In the genomic region with DNA sequence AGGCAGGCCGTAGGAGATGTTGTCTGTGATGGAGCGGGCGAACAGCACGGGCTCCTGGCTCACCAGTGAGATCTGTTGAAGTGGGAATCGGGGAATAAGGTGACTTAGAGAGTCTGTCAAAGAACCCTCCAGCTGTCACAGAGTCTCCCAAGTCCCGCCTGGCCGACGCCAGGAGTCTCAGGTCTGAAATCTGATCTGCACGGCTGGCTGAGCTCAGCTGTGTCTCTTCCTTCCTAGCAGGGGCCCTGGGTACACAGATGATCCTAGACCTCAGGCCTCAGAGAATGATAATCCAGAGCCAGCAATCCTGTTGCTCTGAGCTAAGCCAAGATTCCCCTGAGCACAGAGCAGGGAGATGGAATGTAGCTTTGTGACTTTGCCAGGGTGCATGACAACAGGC, we compare ENCODE assay signal across 14 mouse cellular contexts. TPM values are rescaled to one million over a fixed set of nuclear protein-coding genes. Genes with fewer than 3 reads are reported as not detected.
DNase-seq lines count a peak whose midpoint lies in the region; ATAC-seq and TF ChIP-seq lines count a peak whose summit lies in the region.
"Had no signal": no experiment of that assay in that cellular context is flagged by ENCODE, and none has a peak within 500 bp of the region (broad histone marks: within the 10 kb centered on the region; RNA-seq: fewer than 3 reads in every experiment).

No protein-coding gene starts in this region.

- H3K36me3 ChIP-seq in forebrain, embryonic 10.5 days (replicated peaks) = no peaks in the 10 kb centered on the region
- H3K36me3 ChIP-seq in forebrain, embryonic 11.5 days (ENCODE audit: control insufficient read depth, insufficient read depth, low read length) = no peaks in the 10 kb centered on the region
- H3K36me3 ChIP-seq in kidney, adult 2 months (ENCODE audit: control insufficient read depth, insufficient read depth, low read length) = no peaks in the 10 kb centered on the region
- H3K36me3 ChIP-seq: midbrain, embryonic 13.5 days had no signal

- 53% methylated on average over 9 of the region's 9 CpGs for WGBS in forebrain, embryonic 10.5 days
- WGBS in forebrain, embryonic 11.5 days = 56% methylated on average over 9 of the region's 9 CpGs
- WGBS in kidney, adult 2 months = 76% methylated on average over 9 of the region's 9 CpGs

- no peaks in the 10 kb centered on the region for H3K27me3 ChIP-seq in forebrain, embryonic 10.5 days (ENCODE audit: poor library complexity, severe bottlenecking)
- no peaks in the 10 kb centered on the region for H3K27me3 ChIP-seq in forebrain, embryonic 11.5 days (ENCODE audit: control insufficient read depth, insufficient read depth, low read length)
- H3K27me3 ChIP-seq in kidney, adult 2 months (replicated peaks; ENCODE audit: control insufficient read depth, insufficient read depth, low read length) = no peaks in the 10 kb centered on the region
- H3K27me3 ChIP-seq: midbrain, embryonic 13.5 days had no signal

- H3K4me1 ChIP-seq in forebrain, embryonic 10.5 days = peaks cover 51% of the 10 kb centered on the region
- no peaks in the 10 kb centered on the region for H3K4me1 ChIP-seq in forebrain, embryonic 11.5 days (replicated peaks; ENCODE audit: control insufficient read depth, insufficient read depth, low read length)
- H3K4me1 ChIP-seq in kidney, adult 2 months (ENCODE audit: control insufficient read depth, insufficient read depth, low read length) = no peaks in the 10 kb centered on the region

- DNase-seq in forebrain, embryonic 10.5 days (ENCODE audit: extremely low spot score, low spot score) = no peak
- no peak for DNase-seq in forebrain, embryonic 11.5 days (ENCODE audit: low spot score)
- peak; percentile 30 for DNase-seq in kidney, adult 2 months
- no peak for DNase-seq in kidney, adult 8-10 months
- peak; percentile 50 for DNase-seq in adipocyte (ENCODE audit: low spot score)
- DNase-seq in gastrocnemius, postnatal 25 days = peak; percentile 71
- no peak for DNase-seq in layer of hippocampus, adult 8-10 months (ENCODE audit: low spot score in 2 of 2)
- no peak for DNase-seq in c-Kit-positive CD71-positive TER-119-positive erythroid progenitor cells, embryonic 14.5 days (ENCODE audit: low spot score)
- DNase-seq: adrenal gland, postnatal 14 days; cerebellum, adult 8-10 months; lung, adult 2 months; spleen, adult 18-20 months had no signal

- no peaks in the 10 kb centered on the region for H3K9me3 ChIP-seq in forebrain, embryonic 10.5 days
- no peaks in the 10 kb centered on the region for H3K9me3 ChIP-seq in forebrain, embryonic 11.5 days (ENCODE audit: control insufficient read depth, low read length)
- H3K9me3 ChIP-seq: midbrain, embryonic 13.5 days had no signal

- no peak overlapping the region for H3K4me3 ChIP-seq in forebrain, embryonic 10.5 days
- no peak overlapping the region for H3K4me3 ChIP-seq in forebrain, embryonic 11.5 days (ENCODE audit: low read depth, low read length)
- H3K4me3 ChIP-seq in kidney, adult 2 months (ENCODE audit: insufficient read depth, low read depth, low read length) = no peak overlapping the region
- H3K4me3 ChIP-seq: midbrain, embryonic 13.5 days had no signal

- ATAC-seq in forebrain, embryonic 11.5 days (replicated peaks; ENCODE audit: low FRiP score) = no peak
- ATAC-seq: forebrain, embryonic 16.5 days; midbrain, embryonic 13.5 days had no signal

- no peak overlapping the region for H3K9ac ChIP-seq in forebrain, embryonic 11.5 days (ENCODE audit: low read length)
- H3K9ac ChIP-seq: midbrain, embryonic 13.5 days had no signal

- TF ChIP-seq POLR2A in kidney, adult 2 months (IDR thresholded peaks at IDR 0.05; ENCODE audit: low read depth, low read length) = no peak

- no peak for TF ChIP-seq CTCF in kidney, adult 2 months (conservative IDR thresholded peaks at IDR 0.05; ENCODE audit: insufficient read depth, insufficient read length, low read depth, low read length)

- no peak overlapping the region for H3K4me2 ChIP-seq in forebrain, embryonic 11.5 days (ENCODE audit: low read depth, low read length, severe bottlenecking)
- H3K4me2 ChIP-seq: midbrain, embryonic 13.5 days had no signal

- H3K27ac ChIP-seq in forebrain, embryonic 10.5 days = 0 out of 2 replicates have a peak overlapping the region, but pooled peaks have one; percentile 40
- H3K27ac ChIP-seq in forebrain, embryonic 11.5 days (ENCODE audit: low read depth, low read length) = no peak overlapping the region
- H3K27ac ChIP-seq in kidney, adult 2 months (ENCODE audit: insufficient read depth, low read depth, low read length) = no peak overlapping the region
- H3K27ac ChIP-seq: midbrain, embryonic 13.5 days had no signal

RNA-seq across cellular contexts. Expression of a gene that starts 21.9 kb away (rescaled TPM):
- polyA plus RNA-seq in forebrain, embryonic 10.5 days (2016; fragmentation: Nextera tagmentation; extraction: Ambion mirVana) = 0.52 and 0.65 TPM in 2 replicates
- polyA plus RNA-seq in forebrain, embryonic 11.5 days (2014; fragmentation: Nextera tagmentation; extraction: Ambion mirVana) = 1.6 and 1.7 TPM in 2 replicates
- polyA plus RNA-seq in kidney, adult 2 months (2012; rRNA removed) = 8.1 and 8.5 TPM in 2 replicates
- 1 to 10 TPM; 7.9 to 9.5 TPM for total RNA-seq in gastrocnemius, postnatal 25 days (2021)
- total RNA-seq in layer of hippocampus, adult 8-10 months (2022) = 10 to 100 TPM; 29.4 to 33.0 (median 30.4) TPM

RNA-seq across cellular contexts. Expression of a gene that starts 38.4 kb away (rescaled TPM):
- 16.8 and 17.8 TPM in 2 replicates for polyA plus RNA-seq in forebrain, embryonic 10.5 days (2016; fragmentation: Nextera tagmentation; extraction: Ambion mirVana)
- polyA plus RNA-seq in forebrain, embryonic 11.5 days (2014; fragmentation: Nextera tagmentation; extraction: Ambion mirVana) = 14.5 and 15.8 TPM in 2 replicates
- 54.9 and 71.9 TPM in 2 replicates for polyA plus RNA-seq in kidney, adult 2 months (2012; rRNA removed)
- 10 to 100 TPM; 10.0 to 10.4 TPM for total RNA-seq in gastrocnemius, postnatal 25 days (2021)
- total RNA-seq in layer of hippocampus, adult 8-10 months (2022) = 10 to 100 TPM; 34.9 to 41.6 (median 38.9) TPM

RNA-seq across cellular contexts. Expression of a gene that starts 41.6 kb away (rescaled TPM):
- polyA plus RNA-seq in forebrain, embryonic 10.5 days (2016; fragmentation: Nextera tagmentation; extraction: Ambion mirVana) = 50.8 and 51.2 TPM in 2 replicates
- 60.2 and 61.4 TPM in 2 replicates for polyA plus RNA-seq in forebrain, embryonic 11.5 days (2014; fragmentation: Nextera tagmentation; extraction: Ambion mirVana)
- 22.6 and 24.1 TPM in 2 replicates for polyA plus RNA-seq in kidney, adult 2 months (2012; rRNA removed)
- total RNA-seq in gastrocnemius, postnatal 25 days (2021) = 1 to 10 TPM; 4.2 to 6.3 TPM
- total RNA-seq in layer of hippocampus, adult 8-10 months (2022) = 10 to 100 TPM; 35.9 to 39.4 (median 36.6) TPM

RNA-seq across cellular contexts. Expression of a gene that starts 42.2 kb away (rescaled TPM):
- polyA plus RNA-seq in forebrain, embryonic 10.5 days (2016; fragmentation: Nextera tagmentation; extraction: Ambion mirVana) = 136 and 140 TPM in 2 replicates
- 108 and 110 TPM in 2 replicates for polyA plus RNA-seq in forebrain, embryonic 11.5 days (2014; fragmentation: Nextera tagmentation; extraction: Ambion mirVana)
- polyA plus RNA-seq in kidney, adult 2 months (2012; rRNA removed) = 28.9 and 31.5 TPM in 2 replicates
- 10 to 100 TPM; 36.0 to 40.9 TPM for total RNA-seq in gastrocnemius, postnatal 25 days (2021)
- total RNA-seq in layer of hippocampus, adult 8-10 months (2022) = 10 to 100 TPM; 46.3 to 64.6 (median 50.4) TPM

Comparison
In these comparisons a context has a peak if more than half of its experiments do, and no peak if none do; other contexts are left out.
1. DNase-seq: peak in kidney, adult 2 months (single experiment), adipocyte (single experiment) and gastrocnemius, postnatal 25 days (single experiment); none in forebrain, embryonic 10.5 days (single experiment), forebrain, embryonic 11.5 days (single experiment), kidney, adult 8-10 months (0 of 2), layer of hippocampus, adult 8-10 months (0 of 2) and c-Kit-positive CD71-positive TER-119-positive erythroid progenitor cells, embryonic 14.5 days (single experiment).